Mouse (Mus musculus) kidney, adult 2 months (tissue): ENCODE measurements around the gene Nrsn2. TPM values are rescaled to one million over a fixed set of nuclear protein-coding genes. Genes with fewer than 3 reads are reported as not detected.

ENCODE experiments used
- DNase-seq: peaks from one replicate; pipeline ENCODE4 v3.0.0; 2021
- H3K27ac ChIP-seq: fragments of 200-500 bp; 2 replicates; pipeline ENCODE4 v1.5.1; 2012; ENCODE audit warnings: low read depth, low read length, control low read depth, inconsistent platforms; ENCODE audit not compliant: insufficient read depth
- H3K27me3 ChIP-seq: fragments of 200-500 bp; replicated peaks from 2 replicates; pipeline ENCODE4 v1.6.1; 2012; ENCODE audit warnings: mild to moderate bottlenecking, moderate library complexity, low read length, inconsistent platforms; ENCODE audit not compliant: control insufficient read depth, insufficient read depth
- H3K36me3 ChIP-seq: fragments of 200-500 bp; 2 replicates; pipeline ENCODE4 v1.6.1; 2012; ENCODE audit warnings: mild to moderate bottlenecking, moderate library complexity, low read length, inconsistent platforms; ENCODE audit not compliant: control insufficient read depth, insufficient read depth
- H3K4me1 ChIP-seq: fragments of 200-500 bp; 2 replicates; pipeline ENCODE4 v1.6.1; 2011; ENCODE audit warnings: low read length; ENCODE audit not compliant: control insufficient read depth, insufficient read depth
- H3K4me3 ChIP-seq: fragments of 200-500 bp; 2 replicates; pipeline ENCODE4 v1.5.1; 2011; ENCODE audit warnings: mild to moderate bottlenecking, low read depth, low read length, control low read depth; ENCODE audit not compliant: insufficient read depth
- CTCF ChIP-seq: fragments of 200-500 bp; conservative IDR thresholded peaks from 2 replicates; pipeline ENCODE4 v1.5.1; 2011; ENCODE audit warnings: low read depth, mild to moderate bottlenecking, control low read depth, low read length, moderate library complexity, mixed read lengths; ENCODE audit not compliant: insufficient read depth, insufficient read length
- POLR2A ChIP-seq: fragments of 200-500 bp; IDR thresholded peaks from one replicate; pipeline ENCODE4 v1.6.1; 2011; ENCODE audit warnings: low read depth, low read length, control low read depth
- WGBS: fragments of 180-500 bp; shearing (Covaris S2); methylation state at CpG from one replicate; pipeline ENCODE4 v1.1.7; 2018; 5-methylcytosine and 5-hydroxymethylcytosine counted together
- polyA plus RNA-seq: library from polyadenylated mRNA; depleted of rRNA; stranded (reverse); fragments of >200 nt; gene quantifications from 2 replicates; pipeline ENCODE4 v1.2.3, GENCODE M21; 2012

The Nrsn2 gene
- polyA plus RNA-seq, 1 experiment = 0.50 TPM

- 87% methylated on average over 2 of the region's 2 CpGs for WGBS
- no peaks in the 10 kb centered on the region for H3K4me1 ChIP-seq
- no peak overlapping the region for H3K27ac ChIP-seq
- H3K27me3 ChIP-seq = no peaks in the 10 kb centered on the region
- TF ChIP-seq POLR2A = no peak
- no peak for TF ChIP-seq CTCF
- no peaks in the 10 kb centered on the region for H3K36me3 ChIP-seq
- no peak for DNase-seq
- no peak overlapping the region for H3K4me3 ChIP-seq
Measured at GRCm38 (mm10) chr2:152347722-152348121, 28.7 kb downstream of the Nrsn2 start.

DNA sequence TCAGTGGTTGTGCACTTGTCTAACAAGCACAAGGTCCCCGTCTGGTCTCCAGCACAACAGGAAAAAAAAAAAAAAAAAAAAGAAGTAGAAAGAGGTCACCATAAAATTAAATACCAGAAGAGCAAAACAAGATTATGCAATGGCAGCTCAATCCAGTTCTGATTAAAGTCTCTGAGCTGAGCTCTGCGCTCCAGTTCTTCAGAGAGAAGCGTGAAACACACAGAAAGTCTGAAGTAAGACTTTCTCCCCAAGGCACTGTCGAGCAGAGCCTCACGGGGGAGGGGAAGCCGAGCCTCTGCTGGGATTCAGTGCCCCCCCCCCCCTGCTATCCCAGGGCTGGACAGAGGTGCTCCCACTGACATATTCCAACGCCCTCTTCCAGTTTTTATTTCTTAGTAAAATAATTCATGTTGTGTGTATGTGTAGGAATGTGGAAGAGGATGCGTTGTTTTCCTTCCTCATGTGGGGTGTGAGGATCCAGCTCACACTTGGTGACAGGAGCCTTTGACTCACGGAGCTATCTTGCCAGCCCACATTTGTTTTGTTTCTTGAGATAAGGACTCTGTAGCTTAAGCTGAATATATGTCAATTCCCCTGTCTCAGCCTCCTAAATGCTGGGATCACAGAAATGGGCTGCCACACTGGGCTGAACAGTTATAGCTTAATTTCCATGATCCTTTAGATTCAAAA, 29.5 kb downstream of the Nrsn2 start:
- no peaks in the 10 kb centered on the region for H3K4me1 ChIP-seq
- no peaks in the 10 kb centered on the region for H3K36me3 ChIP-seq
- DNase-seq = no peak
- no peak overlapping the region for H3K4me3 ChIP-seq
- 52% methylated on average over 9 of the region's 9 CpGs for WGBS
- no peaks in the 10 kb centered on the region for H3K27me3 ChIP-seq
- TF ChIP-seq POLR2A = no peak
- TF ChIP-seq CTCF = no peak
- peak overlapping the region; percentile 19; the same call in 1 of the 2 replicates for H3K27ac ChIP-seq

DNA sequence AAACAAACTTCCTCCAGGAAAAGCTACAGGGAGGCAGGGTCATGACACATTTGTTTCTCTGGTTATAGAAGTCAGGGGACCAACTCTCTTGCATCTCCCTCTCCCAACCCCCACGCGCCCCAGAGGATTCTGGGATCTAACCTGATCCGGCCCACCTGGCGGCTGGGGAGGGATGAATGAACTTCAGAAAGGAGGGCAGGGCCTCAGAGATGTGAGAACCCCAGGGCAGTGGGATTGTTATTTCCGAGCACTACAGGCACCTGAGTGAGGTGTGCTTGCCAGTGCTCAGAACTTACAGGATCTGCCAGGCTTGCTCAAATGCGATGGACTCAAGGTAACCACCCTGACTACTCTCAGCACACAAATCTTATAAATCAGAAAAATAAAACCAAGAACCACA, 31.0 kb downstream of the Nrsn2 start:
- 90% methylated on average over 6 of the region's 6 CpGs for WGBS

DNA sequence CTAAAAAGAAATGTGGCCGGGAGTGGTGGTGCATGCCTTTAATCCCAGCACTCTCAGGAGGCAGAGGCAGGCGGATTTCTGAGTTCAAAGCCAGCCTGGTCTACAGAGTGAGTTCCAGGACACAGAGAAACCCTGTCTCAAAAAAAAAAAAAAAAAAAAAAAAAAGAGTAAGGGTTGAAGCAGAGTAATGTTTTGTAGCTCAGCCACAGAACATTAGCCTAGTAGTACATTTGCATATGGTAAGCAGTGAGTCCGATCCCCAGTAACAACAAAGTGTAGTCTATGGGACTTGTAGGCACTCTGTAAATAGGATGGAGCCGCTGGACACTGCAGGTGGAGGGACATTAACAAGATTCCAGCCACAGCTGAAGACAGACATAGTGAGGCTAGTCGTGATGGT, 31.5 kb downstream of the Nrsn2 start:
- 91% methylated on average over 5 of the region's 5 CpGs for WGBS
- H3K27ac ChIP-seq = no peak overlapping the region
- H3K4me1 ChIP-seq = no peaks in the 10 kb centered on the region
- no peak for TF ChIP-seq POLR2A
- TF ChIP-seq CTCF = no peak
- H3K36me3 ChIP-seq = no peaks in the 10 kb centered on the region
- no peaks in the 10 kb centered on the region for H3K27me3 ChIP-seq
- no peak overlapping the region for H3K4me3 ChIP-seq
- DNase-seq = no peak

More for the DNA sequence above, 31.0 kb downstream of the Nrsn2 start:
- Histone ChIP-seq H3K27ac (no peak overlapping the region), H3K36me3 (no peaks in the 10 kb centered on the region), H3K27me3 (no peaks in the 10 kb centered on the region), H3K4me3 (no peak overlapping the region), H3K4me1 (no peaks in the 10 kb centered on the region)
- TF ChIP-seq CTCF (no peak), POLR2A (no peak)
- no peak for DNase-seq

GRCm38 (mm10) chr2:152344361-152344760, 32.1 kb downstream of the Nrsn2 start:
- H3K27ac ChIP-seq = no peak overlapping the region
- peak; percentile 36 for DNase-seq
- H3K4me3 ChIP-seq = peak overlapping the region; percentile 59
- 18% methylated on average over 10 of the region's 10 CpGs for WGBS
- no peak for TF ChIP-seq POLR2A
- no peak for TF ChIP-seq CTCF
- H3K36me3 ChIP-seq = no peaks in the 10 kb centered on the region
- H3K27me3 ChIP-seq = no peaks in the 10 kb centered on the region
- no peaks in the 10 kb centered on the region for H3K4me1 ChIP-seq

GRCm38 (mm10) chr2:152343329-152344213, 32.9 kb downstream of the Nrsn2 start, which contains the start of gene Trib3:
Gene Trib3 (minus strand): TSS chr2:152344032.
- Histone ChIP-seq H3K4me1 (no peaks in the 10 kb centered on the region), H3K27ac (no peak within 1 kb of the TSS), H3K27me3 (no peaks in the 10 kb centered on the region), H3K4me3 (peak within 1 kb of the TSS; percentile 59), H3K36me3 (no peaks in the 10 kb centered on the region)
- peak; percentile 68 for TF ChIP-seq CTCF
- no peak for TF ChIP-seq POLR2A
- DNase-seq = peak; percentile 73
- under 1% methylated on average over 51 of the region's 52 CpGs for WGBS

DNA sequence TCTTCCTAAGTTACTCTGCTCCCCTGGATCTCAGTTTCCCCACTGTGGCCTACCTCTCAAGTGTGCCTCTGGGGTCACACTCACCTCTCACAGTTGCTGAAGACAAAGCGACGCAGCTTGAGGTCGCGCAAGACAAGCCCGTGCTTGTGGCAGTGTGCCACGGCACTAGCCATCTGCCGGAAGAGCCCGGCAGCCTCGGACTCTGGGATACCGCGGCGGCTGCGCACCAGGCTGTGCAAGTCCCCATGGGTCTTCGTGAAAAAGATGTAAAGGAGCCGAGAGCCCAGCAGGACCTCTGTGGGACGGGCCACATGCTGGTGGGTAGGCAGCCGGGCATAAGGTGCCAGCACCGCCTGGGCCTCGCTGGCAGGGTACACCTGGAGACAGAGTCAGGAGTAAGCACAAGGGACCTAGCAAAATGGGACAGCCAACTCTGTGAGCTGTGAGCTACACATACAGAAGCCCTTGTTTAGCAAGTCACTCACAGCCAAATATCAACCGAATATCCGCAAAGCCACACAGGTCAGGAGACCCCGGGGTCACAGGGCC, 36.7 kb downstream of the Nrsn2 start:
- Histone ChIP-seq H3K4me3 (no peak overlapping the region), H3K4me1 (no peaks in the 10 kb centered on the region), H3K27me3 (no peaks in the 10 kb centered on the region), H3K27ac (no peak overlapping the region), H3K36me3 (no peaks in the 10 kb centered on the region)
- no peak for DNase-seq
- 92% methylated on average over 22 of the region's 22 CpGs for WGBS
- TF ChIP-seq CTCF (no peak), POLR2A (no peak)
